Mouse (Mus musculus) WW6 (cell line): ENCODE measurements at regions not wholly inside any gene's neighbourhood (a gene's known extent, or its start where the extent isn't known, plus 50 kb on each side); places are given as distances from the start of the nearest gene placed in this dataset.

Experiments
- DNase-seq: peaks from one replicate; pipeline ENCODE4 v3.0.0-alpha.2; 2013; ENCODE audit warnings: low read depth, low spot score

GRCm38 (mm10) chr4:54161337-54161993 is 335.6 kb downstream of the Tmem38b start:
- no peak for DNase-seq

GRCm38 (mm10) chr4:54162308-54162707 is 336.5 kb downstream of the Tmem38b start:
- DNase-seq = no peak

- no peak for DNase-seq
These were observed 344.5 kb downstream of the Tmem38b start for GRCm38 (mm10) chr4:54170202-54170931.

- no peak for DNase-seq
These were observed 358.4 kb downstream of the Tmem38b start for GRCm38 (mm10) chr4:54184213-54184612.

GRCm38 (mm10) chr4:54195734-54196133 is 369.9 kb downstream of the Tmem38b start:
- no peak for DNase-seq

- no peak for DNase-seq
These were observed 376.6 kb downstream of the Tmem38b start for GRCm38 (mm10) chr4:54202440-54202839.

- no peak for DNase-seq
These were observed 398.7 kb downstream of the Tmem38b start for GRCm38 (mm10) chr4:54224572-54224971.
